Mouse (Mus musculus) intestine, embryonic 15.5 days (tissue): ENCODE data around the gene Tead1. TPM values are rescaled to one million over a fixed set of nuclear protein-coding genes. Genes with fewer than 3 reads are reported as not detected.

Experiments
- ATAC-seq: fragments of 200-750 bp; cut with Nextera tagmentation; 2 replicates; pipeline ENCODE4 v1.8.0; 2017; ENCODE audit warnings: moderate TSS enrichment, moderate library complexity
- H3K27ac ChIP-seq: fragments of 300-500 bp; sonication (generic); 2 replicates; pipeline ENCODE4 v1.5.1; 2015; ENCODE audit warnings: mild to moderate bottlenecking, inconsistent platforms
- H3K27me3 ChIP-seq: fragments of 300-500 bp; sonication (generic); replicated peaks from 2 replicates; pipeline ENCODE4 v1.6.1; 2015; ENCODE audit warnings: inconsistent platforms
- H3K36me3 ChIP-seq: fragments of 300-500 bp; sonication (generic); 2 replicates; pipeline ENCODE4 v1.6.1; 2015; ENCODE audit warnings: inconsistent platforms
- H3K4me1 ChIP-seq: fragments of 300-500 bp; sonication (generic); replicated peaks from 2 replicates; pipeline ENCODE4 v1.6.1; 2015; ENCODE audit warnings: inconsistent platforms
- H3K4me2 ChIP-seq: fragments of 300-500 bp; sonication (generic); replicated peaks from 2 replicates; pipeline ENCODE4 v1.6.1; 2015; ENCODE audit warnings: mild to moderate bottlenecking, inconsistent platforms
- H3K4me3 ChIP-seq: fragments of 300-500 bp; sonication (generic); replicated peaks from 2 replicates; pipeline ENCODE4 v1.5.1; 2015; ENCODE audit warnings: inconsistent platforms
- H3K9ac ChIP-seq: fragments of 300-500 bp; sonication (generic); 2 replicates; pipeline ENCODE4 v1.6.1; 2015; ENCODE audit warnings: inconsistent platforms
- H3K9me3 ChIP-seq: fragments of 300-500 bp; sonication (generic); 2 replicates; pipeline ENCODE4 v1.6.1; 2016; ENCODE audit warnings: inconsistent platforms
- WGBS: fragments of 180-500 bp; shearing (Covaris S2); methylation state at CpG from one replicate; pipeline ENCODE4 v1.1.7; 2015; 5-methylcytosine and 5-hydroxymethylcytosine counted together
- polyA plus RNA-seq: library from polyadenylated mRNA; unstranded; fragments of >200 nt; fragmentation: Nextera tagmentation; extraction: Ambion mirVana; gene quantifications from 2 replicates; pipeline ENCODE4 v1.2.1, GENCODE M21; 2015

Tead1 gene
- polyA plus RNA-seq, 1 experiment from 2014 or later = 18.3 TPM

- H3K27me3 ChIP-seq = no peaks in the 10 kb centered on the region
- no peak overlapping the region for H3K27ac ChIP-seq
- no peaks in the 10 kb centered on the region for H3K9me3 ChIP-seq
- no peak for ATAC-seq
- 88% methylated on average over 4 of the region's 4 CpGs for WGBS
- no peak overlapping the region for H3K4me2 ChIP-seq
- no peaks in the 10 kb centered on the region for H3K36me3 ChIP-seq
- H3K9ac ChIP-seq = no peak overlapping the region
- peaks cover 46% of the 10 kb centered on the region for H3K4me1 ChIP-seq
- no peak overlapping the region for H3K4me3 ChIP-seq
Measured at GRCm38 (mm10) chr7:112789693-112790092, 110.6 kb downstream of the Tead1 start.

GRCm38 (mm10) chr7:112790334-112790733 lies 111.2 kb downstream of the Tead1 start:
- Histone ChIP-seq H3K27me3 (no peaks in the 10 kb centered on the region), H3K4me1 (peaks cover 49% of the 10 kb centered on the region), H3K9ac (no peak overlapping the region), H3K36me3 (no peaks in the 10 kb centered on the region), H3K27ac (no peak overlapping the region), H3K4me2 (no peak overlapping the region), H3K9me3 (no peaks in the 10 kb centered on the region), H3K4me3 (no peak overlapping the region)
- WGBS = 53% methylated on average over 2 of the region's 2 CpGs
- ATAC-seq = no peak

- Histone ChIP-seq H3K36me3 (no peaks in the 10 kb centered on the region), H3K9ac (no peak overlapping the region), H3K4me3 (no peak overlapping the region), H3K4me2 (no peak overlapping the region), H3K27ac (no peak overlapping the region), H3K4me1 (peaks cover 41% of the 10 kb centered on the region), H3K27me3 (no peaks in the 10 kb centered on the region), H3K9me3 (no peaks in the 10 kb centered on the region)
- 88% methylated on average over 6 of the region's 6 CpGs for WGBS
- no peak for ATAC-seq
Measured at GRCm38 (mm10) chr7:112792679-112793078, 113.6 kb downstream of the Tead1 start.

- Histone ChIP-seq H3K9me3 (no peaks in the 10 kb centered on the region), H3K4me3 (no peak overlapping the region), H3K36me3 (no peaks in the 10 kb centered on the region), H3K27me3 (no peaks in the 10 kb centered on the region), H3K4me1 (peaks cover 29% of the 10 kb centered on the region), H3K9ac (no peak overlapping the region), H3K4me2 (no peak overlapping the region), H3K27ac (no peak overlapping the region)
- 35% methylated on average over 7 of the region's 7 CpGs for WGBS
- peak; percentile 23; the same call in 1 of the 2 replicates for ATAC-seq
Measured at GRCm38 (mm10) chr7:112793903-112794302, 114.8 kb downstream of the Tead1 start.

- peak; percentile 52; the same call in 1 of the 2 replicates for ATAC-seq
- no peaks in the 10 kb centered on the region for H3K36me3 ChIP-seq
- no peaks in the 10 kb centered on the region for H3K9me3 ChIP-seq
- no peak overlapping the region for H3K4me3 ChIP-seq
- no peaks in the 10 kb centered on the region for H3K27me3 ChIP-seq
- H3K9ac ChIP-seq = no peak overlapping the region
- H3K4me2 ChIP-seq = no peak overlapping the region
- H3K27ac ChIP-seq = no peak overlapping the region
- 9% methylated on average over 2 of the region's 2 CpGs for WGBS
- H3K4me1 ChIP-seq = peaks cover 25% of the 10 kb centered on the region
Measured at GRCm38 (mm10) chr7:112794481-112794880, 115.4 kb downstream of the Tead1 start.

- WGBS = 80% methylated on average over 8 of the region's 8 CpGs
Measured at GRCm38 (mm10) chr7:112797526-112798321, 118.6 kb downstream of the Tead1 start.

GRCm38 (mm10) chr7:112801706-112802105 lies 122.6 kb downstream of the Tead1 start:
- WGBS = 59% methylated on average over 8 of the region's 8 CpGs
- H3K4me2 ChIP-seq = no peak overlapping the region
- H3K36me3 ChIP-seq = no peaks in the 10 kb centered on the region
- no peaks in the 10 kb centered on the region for H3K9me3 ChIP-seq
- H3K9ac ChIP-seq = no peak overlapping the region
- H3K27ac ChIP-seq = no peak overlapping the region
- H3K4me1 ChIP-seq = peaks cover 26% of the 10 kb centered on the region
- H3K27me3 ChIP-seq = no peaks in the 10 kb centered on the region
- no peak for ATAC-seq
- no peak overlapping the region for H3K4me3 ChIP-seq

More at GRCm38 (mm10) chr7:112797526-112798321, 118.6 kb downstream of the Tead1 start:
- no peak overlapping the region for H3K4me2 ChIP-seq
- H3K9ac ChIP-seq = no peak overlapping the region
- H3K4me1 ChIP-seq = peaks cover 36% of the 10 kb centered on the region
- no peak for ATAC-seq
- H3K36me3 ChIP-seq = no peaks in the 10 kb centered on the region
- H3K27ac ChIP-seq = no peak overlapping the region
- no peak overlapping the region for H3K4me3 ChIP-seq
- H3K9me3 ChIP-seq = no peaks in the 10 kb centered on the region
- no peaks in the 10 kb centered on the region for H3K27me3 ChIP-seq

- 34% methylated on average over 2 of the region's 2 CpGs for WGBS
- H3K4me2 ChIP-seq = peak overlapping the region; percentile 45
- H3K27me3 ChIP-seq = no peaks in the 10 kb centered on the region
- no peaks in the 10 kb centered on the region for H3K9me3 ChIP-seq
- H3K9ac ChIP-seq = no peak overlapping the region
- ATAC-seq = peak; percentile 51
- H3K4me1 ChIP-seq = peaks cover 32% of the 10 kb centered on the region
- H3K27ac ChIP-seq = peak overlapping the region; percentile 77
- H3K4me3 ChIP-seq = peak overlapping the region; percentile 12
- H3K36me3 ChIP-seq = no peaks in the 10 kb centered on the region
Measured at GRCm38 (mm10) chr7:112806718-112807400, 127.7 kb downstream of the Tead1 start.

- H3K9ac ChIP-seq = no peak overlapping the region
- peaks cover 27% of the 10 kb centered on the region for H3K4me1 ChIP-seq
- peak overlapping the region; percentile 77 for H3K27ac ChIP-seq
- peak overlapping the region; percentile 12 for H3K4me3 ChIP-seq
- no peaks in the 10 kb centered on the region for H3K27me3 ChIP-seq
- H3K9me3 ChIP-seq = no peaks in the 10 kb centered on the region
- peak; percentile 84 for ATAC-seq
- no peaks in the 10 kb centered on the region for H3K36me3 ChIP-seq
- H3K4me2 ChIP-seq = peak overlapping the region; percentile 45
- 2% methylated on average over 6 of the region's 6 CpGs for WGBS
Measured at GRCm38 (mm10) chr7:112807401-112807751, 128.3 kb downstream of the Tead1 start.

GRCm38 (mm10) chr7:112810752-112811151 lies 131.6 kb downstream of the Tead1 start:
- Histone ChIP-seq H3K27ac (no peak overlapping the region), H3K9ac (no peak overlapping the region), H3K27me3 (no peaks in the 10 kb centered on the region), H3K36me3 (no peaks in the 10 kb centered on the region), H3K4me1 (peaks cover 17% of the 10 kb centered on the region), H3K4me3 (no peak overlapping the region), H3K9me3 (no peaks in the 10 kb centered on the region), H3K4me2 (no peak overlapping the region)
- ATAC-seq = no peak
- 46% methylated on average over 7 of the region's 7 CpGs for WGBS

- Histone ChIP-seq H3K4me1 (peaks cover 9% of the 10 kb centered on the region), H3K27ac (no peak overlapping the region), H3K9ac (no peak overlapping the region), H3K27me3 (no peaks in the 10 kb centered on the region), H3K4me2 (no peak overlapping the region), H3K9me3 (no peaks in the 10 kb centered on the region), H3K36me3 (no peaks in the 10 kb centered on the region), H3K4me3 (no peak overlapping the region)
- WGBS = 82% methylated on average over 10 of the region's 10 CpGs
- ATAC-seq = no peak
Measured at GRCm38 (mm10) chr7:112812037-112812775, 133.1 kb downstream of the Tead1 start.

- Histone ChIP-seq H3K9me3 (no peaks in the 10 kb centered on the region), H3K9ac (no peak overlapping the region), H3K36me3 (no peaks in the 10 kb centered on the region), H3K4me3 (no peak overlapping the region), H3K27me3 (no peaks in the 10 kb centered on the region), H3K4me2 (no peak overlapping the region), H3K4me1 (peaks cover 9% of the 10 kb centered on the region), H3K27ac (no peak overlapping the region)
- WGBS = 92% methylated on average over 7 of the region's 7 CpGs
- ATAC-seq = no peak
Measured at GRCm38 (mm10) chr7:112813163-112813562, 134.0 kb downstream of the Tead1 start.
